Mouse (Mus musculus): ENCODE data around the gene Hpd.
"Not testable (repeated sequence)": the region's sequence is repeated elsewhere in the genome, so short reads cannot be mapped to it uniquely, and the experiment has no call there.

The Hpd gene

GRCm38 (mm10) chr5:123182651-123183050, at the start of gene Hpd:
Hpd (minus strand) TSS chr5:123182727.
- no peak for DNase-seq

GRCm38 (mm10) chr5:123232180-123232579, 49.7 kb upstream of the Hpd start:
- no peak for DNase-seq

GRCm38 (mm10) chr5:123229296-123229695, 46.8 kb upstream of the Hpd start:
- no peak for DNase-seq

GRCm38 (mm10) chr5:123228524-123228922, 46.0 kb upstream of the Hpd start:
- no peak for DNase-seq

GRCm38 (mm10) chr5:123227762-123228523, 45.4 kb upstream of the Hpd start:
- peak; percentile 96 for DNase-seq

- DNase-seq = no peak
These were observed 44.3 kb upstream of the Hpd start for GRCm38 (mm10) chr5:123226851-123227250.

GRCm38 (mm10) chr5:123223861-123224260, 41.3 kb upstream of the Hpd start:
- DNase-seq = not testable (repeated sequence)

GRCm38 (mm10) chr5:123223051-123223410, 40.5 kb upstream of the Hpd start:
- peak; percentile 67 for DNase-seq

GRCm38 (mm10) chr5:123222346-123223050, 40.0 kb upstream of the Hpd start:
- DNase-seq = not testable (repeated sequence)

GRCm38 (mm10) chr5:123203591-123203990, 21.1 kb upstream of the Hpd start:
- DNase-seq = not testable (repeated sequence)

- DNase-seq = not testable (repeated sequence)
These were observed 20.2 kb upstream of the Hpd start for GRCm38 (mm10) chr5:123202771-123203170.

GRCm38 (mm10) chr5:123201987-123202386, 19.5 kb upstream of the Hpd start:
- DNase-seq = no peak

- DNase-seq = peak; percentile 55
These were observed 19.0 kb upstream of the Hpd start for GRCm38 (mm10) chr5:123201523-123201892.

GRCm38 (mm10) chr5:123200816-123201522, 18.4 kb upstream of the Hpd start:
- not testable (repeated sequence) for DNase-seq

- DNase-seq = no peak
These were observed 16.0 kb upstream of the Hpd start for GRCm38 (mm10) chr5:123198523-123198922.

- DNase-seq = no peak
These were observed 14.2 kb upstream of the Hpd start for GRCm38 (mm10) chr5:123196746-123197145.

GRCm38 (mm10) chr5:123195500-123196000, 13.0 kb upstream of the Hpd start:
- DNase-seq = no peak

- no peak for DNase-seq
These were observed 12.3 kb upstream of the Hpd start for GRCm38 (mm10) chr5:123194856-123195255.

- no peak for DNase-seq
These were observed 10.9 kb upstream of the Hpd start for GRCm38 (mm10) chr5:123193436-123193835.

- DNase-seq = no peak
These were observed 10.2 kb upstream of the Hpd start for GRCm38 (mm10) chr5:123192606-123193150.

GRCm38 (mm10) chr5:123191427-123191826, 8.9 kb upstream of the Hpd start:
- DNase-seq = peak; percentile 65

- DNase-seq = no peak
These were observed 8.4 kb upstream of the Hpd start for GRCm38 (mm10) chr5:123190912-123191311.

- no peak for DNase-seq
These were observed 4.8 kb upstream of the Hpd start for GRCm38 (mm10) chr5:123187306-123187705.

All from kidney, postnatal 14 days (tissue).